Mouse (Mus musculus) MEL (cell line): ENCODE data around the gene Eml1. TPM values are rescaled to one million over a fixed set of nuclear protein-coding genes. Genes with fewer than 3 reads are reported as not detected.

Experiments
- DNase-seq: peaks from one replicate; pipeline ENCODE4 v3.0.0; 2011; ENCODE audit warnings: low read depth, low spot score
- H3K27ac ChIP-seq: 2 replicates; pipeline ENCODE4 v1.5.1; 2012; ENCODE audit warnings: low read depth, mild to moderate bottlenecking, control low read depth, low read length, moderate library complexity; ENCODE audit not compliant: control insufficient read depth
- H3K27me3 ChIP-seq, 2 experiments: fragments of 150-350 bp in 1 of 2; sonication (generic) in 1 of 2; 2 replicates each; pipeline ENCODE4 v1.6.1; 2012; ENCODE audit warnings: low read length in 2 of 2, mild to moderate bottlenecking in 2 of 2, improper control_type of control experiment in 1 of 2, moderate library complexity in 1 of 2; ENCODE audit not compliant: insufficient read depth in 2 of 2, control insufficient read depth in 1 of 2
- H3K36me3 ChIP-seq, 2 experiments: 2 replicates each; pipeline ENCODE4 v1.6.1; 2012 to 2014; ENCODE audit warnings: low read length in 2 of 2, improper control_type of control experiment in 1 of 2, inconsistent platforms in 1 of 2, mild to moderate bottlenecking in 1 of 2; ENCODE audit not compliant: insufficient read depth in 2 of 2, control insufficient read depth in 1 of 2
- H3K4me1 ChIP-seq, 2 experiments: fragments of 150-350 bp in 1 of 2; sonication (generic) in 1 of 2; 2 replicates each; pipeline ENCODE4 v1.6.1; 2012; ENCODE audit warnings: low read length in 2 of 2, improper control_type of control experiment in 1 of 2, mild to moderate bottlenecking in 1 of 2; ENCODE audit not compliant: insufficient read depth in 2 of 2, control insufficient read depth in 1 of 2
- H3K4me3 ChIP-seq, 2 experiments: fragments of 150-350 bp in 1 of 2; sonication (generic) in 1 of 2; 2 replicates each; pipeline ENCODE4 v1.5.1; 2012; ENCODE audit warnings: low read depth in 2 of 2, low read length in 2 of 2, mild to moderate bottlenecking in 2 of 2, moderate library complexity in 2 of 2, control low read depth in 1 of 2, improper control_type of control experiment in 1 of 2; ENCODE audit not compliant: control insufficient read depth in 1 of 2, insufficient read depth in 1 of 2
- H3K79me2 ChIP-seq: 2 replicates; pipeline ENCODE4 v1.6.1; 2012; ENCODE audit warnings: mild to moderate bottlenecking, low read length, moderate library complexity; ENCODE audit not compliant: control insufficient read depth, poor library complexity, insufficient read depth
- H3K9ac ChIP-seq: 2 replicates; pipeline ENCODE4 v1.6.1; 2012; ENCODE audit warnings: low read depth, mild to moderate bottlenecking, control low read depth, low read length, moderate library complexity; ENCODE audit not compliant: control insufficient read depth, poor library complexity, severe bottlenecking
- H3K9me3 ChIP-seq: fragments of 150-350 bp; sonication (generic); replicated peaks from 2 replicates; pipeline ENCODE4 v1.6.1; 2012; ENCODE audit warnings: mild to moderate bottlenecking, low read length, improper control_type of control experiment, moderate library complexity; ENCODE audit not compliant: insufficient read depth
- BHLHE40 ChIP-seq: IDR thresholded peaks from 2 replicates; pipeline ENCODE4 v1.6.1; 2012; ENCODE audit warnings: low read depth, mild to moderate bottlenecking, inconsistent platforms, low read length, improper control_type of control experiment, borderline replicate concordance
- CHD1 ChIP-seq: IDR thresholded peaks from 2 replicates; pipeline ENCODE4 v1.6.1; 2012; ENCODE audit warnings: low read depth, mild to moderate bottlenecking, inconsistent platforms, low read length, improper control_type of control experiment
- CHD2 ChIP-seq: IDR thresholded peaks from 2 replicates; pipeline ENCODE4 v1.6.1; 2011; ENCODE audit warnings: low read length, improper control_type of control experiment
- CTCF ChIP-seq, 3 experiments: IDR thresholded peaks in 2 of 3; conservative IDR thresholded peaks in 1 of 3; 2 replicates each; pipeline ENCODE4 v1.5.1; 2011 to 2012; ENCODE audit warnings: low read length in 3 of 3, low read depth in 2 of 3, mild to moderate bottlenecking in 2 of 3, improper control_type of control experiment in 1 of 3, inconsistent platforms in 1 of 3, mixed read lengths in 1 of 3, moderate library complexity in 1 of 3; ENCODE audit not compliant: control insufficient read depth in 1 of 3, insufficient read depth in 1 of 3, poor library complexity in 1 of 3, severe bottlenecking in 1 of 3
- ELF1 ChIP-seq: IDR thresholded peaks from 2 replicates; pipeline ENCODE4 v1.6.1; 2014; ENCODE audit warnings: low read depth, mild to moderate bottlenecking, inconsistent platforms, low read length, improper control_type of control experiment, moderate library complexity
- GABPA ChIP-seq: IDR thresholded peaks from 2 replicates; pipeline ENCODE4 v1.6.1; 2012; ENCODE audit warnings: low read depth, mild to moderate bottlenecking, inconsistent platforms, low read length, improper control_type of control experiment, moderate library complexity
- GATA1 ChIP-seq: IDR thresholded peaks from 2 replicates; pipeline ENCODE4 v1.6.1; 2011; ENCODE audit warnings: low read depth, low read length, improper control_type of control experiment
- JUND ChIP-seq: IDR thresholded peaks from 2 replicates; pipeline ENCODE4 v1.6.1; 2011; ENCODE audit warnings: low read depth, mild to moderate bottlenecking, improper control_type of control experiment, low read length
- MAX ChIP-seq: IDR thresholded peaks from 2 replicates; pipeline ENCODE4 v1.6.1; 2011; ENCODE audit warnings: low read length, improper control_type of control experiment
- MXI1 ChIP-seq: IDR thresholded peaks from 2 replicates; pipeline ENCODE4 v1.6.1; 2011; ENCODE audit warnings: mild to moderate bottlenecking, low read depth, low read length, improper control_type of control experiment
- MYB ChIP-seq: IDR thresholded peaks from 2 replicates; pipeline ENCODE4 v1.6.1; 2011; ENCODE audit warnings: mild to moderate bottlenecking, low read depth, low read length, improper control_type of control experiment
- MYC ChIP-seq: IDR thresholded peaks from 2 replicates; pipeline ENCODE4 v1.6.1; 2011; ENCODE audit warnings: low read depth, mild to moderate bottlenecking, low read length, improper control_type of control experiment, moderate library complexity
- NRF1 ChIP-seq: IDR thresholded peaks from 2 replicates; pipeline ENCODE4 v1.6.1; 2014; ENCODE audit warnings: low read depth, mild to moderate bottlenecking, inconsistent platforms, low read length, improper control_type of control experiment, moderate library complexity; ENCODE audit not compliant: poor library complexity, insufficient read depth, severe bottlenecking
- POLR2AphosphoS5 ChIP-seq: IDR thresholded peaks from 2 replicates; pipeline ENCODE4 v1.6.1; 2012; ENCODE audit warnings: low read depth, borderline replicate concordance, mild to moderate bottlenecking, inconsistent platforms, low read length, moderate library complexity, mixed read lengths
- RAD21 ChIP-seq: IDR thresholded peaks from 2 replicates; pipeline ENCODE4 v1.6.1; 2011; ENCODE audit warnings: mild to moderate bottlenecking, low read depth, low read length, improper control_type of control experiment
- RCOR1 ChIP-seq: IDR thresholded peaks from 2 replicates; pipeline ENCODE4 v1.6.1; 2012; ENCODE audit warnings: low read depth, mild to moderate bottlenecking, inconsistent platforms, low read length, improper control_type of control experiment
- SIN3A ChIP-seq: IDR thresholded peaks from 2 replicates; pipeline ENCODE4 v1.6.1; 2012; ENCODE audit warnings: low read length, improper control_type of control experiment, inconsistent platforms
- TAL1 ChIP-seq: IDR thresholded peaks from 2 replicates; pipeline ENCODE4 v1.6.1; 2012; ENCODE audit warnings: mild to moderate bottlenecking, inconsistent platforms, low read length, moderate library complexity, mixed read lengths
- TBP ChIP-seq: IDR thresholded peaks from 2 replicates; pipeline ENCODE4 v1.8.0; 2011; ENCODE audit warnings: low read depth, low read length, improper control_type of control experiment
- UBTF ChIP-seq: IDR thresholded peaks from 2 replicates; pipeline ENCODE4 v1.6.1; 2012; ENCODE audit warnings: low read depth, mild to moderate bottlenecking, inconsistent platforms, low read length, improper control_type of control experiment, moderate library complexity, borderline replicate concordance; ENCODE audit not compliant: insufficient read depth
- USF1 ChIP-seq: IDR thresholded peaks from 2 replicates; pipeline ENCODE4 v1.6.1; 2014; ENCODE audit warnings: low read depth, mild to moderate bottlenecking, inconsistent platforms, low read length, improper control_type of control experiment, moderate library complexity
- USF2 ChIP-seq, 2 experiments: IDR thresholded peaks; 2 replicates each; pipeline ENCODE4 v1.6.1; 2011 to 2012; ENCODE audit warnings: improper control_type of control experiment in 2 of 2, low read length in 2 of 2, borderline replicate concordance in 1 of 2, inconsistent platforms in 1 of 2, low read depth in 1 of 2, mild to moderate bottlenecking in 1 of 2; ENCODE audit not compliant: insufficient read depth in 1 of 2
- ZC3H11A ChIP-seq: IDR thresholded peaks from 2 replicates; pipeline ENCODE4 v1.6.1; 2012; ENCODE audit warnings: low read depth, mild to moderate bottlenecking, inconsistent platforms, low read length, improper control_type of control experiment
- ZKSCAN1 ChIP-seq: IDR thresholded peaks from 2 replicates; pipeline ENCODE4 v1.6.1; 2012; ENCODE audit warnings: low read depth, mild to moderate bottlenecking, inconsistent platforms, low read length, improper control_type of control experiment, moderate library complexity
- ZNF384 ChIP-seq: IDR thresholded peaks from 2 replicates; pipeline ENCODE4 v1.6.1; 2012; ENCODE audit warnings: low read depth, mild to moderate bottlenecking, inconsistent platforms, low read length, improper control_type of control experiment
- polyA plus RNA-seq, 2 experiments: library from polyadenylated mRNA; stranded (reverse) in 1 of 2; unstranded in 1 of 2; fragments of >175 nt in 1 of 2; fragments of >200 nt in 1 of 2; gene quantifications; 2 replicates each; pipeline versions ENCODE4 v1.2.1 to v1.2.4; 2012; ENCODE audit warnings: low replicate concordance in 2 of 2, low read depth in 1 of 2; ENCODE audit not compliant: insufficient read length in 2 of 2, insufficient read depth in 1 of 2, missing spikeins in 1 of 2
- total RNA-seq: library from RNA; depleted of rRNA; stranded (reverse); fragments of 300-350 nt; gene quantifications from 2 replicates; pipeline ENCODE4 v1.2.3, GENCODE M21; 2012

Gene Eml1
- total and polyA plus RNA-seq, 3 experiments = not detected

GRCm38 (mm10) chr12:108563238-108563637 is 192.5 kb downstream of the Eml1 start:
- DNase-seq = no peak
- TF ChIP-seq BHLHE40 = no peak
- no peak for TF ChIP-seq RAD21
- no peak for TF ChIP-seq NRF1
- no peak for TF ChIP-seq JUND
- no peak for TF ChIP-seq TBP
- no peak for TF ChIP-seq CTCF (IDR thresholded peaks at IDR 0.05 in 2 of 3, conservative IDR thresholded peaks at IDR 0.05 in 1 of 3; ENCODE audit: control insufficient read depth in 1 of 3, insufficient read depth in 1 of 3, low read depth in 2 of 3, low read length in 3 of 3, poor library complexity in 1 of 3, severe bottlenecking in 1 of 3)
- no peak for TF ChIP-seq CHD2
- TF ChIP-seq CHD1 = no peak
- no peak for TF ChIP-seq SIN3A
- no peak for TF ChIP-seq GATA1
- TF ChIP-seq RCOR1 = no peak

GRCm38 (mm10) chr12:108564910-108565506 is 194.3 kb downstream of the Eml1 start:
- Histone ChIP-seq H3K4me3 (no peak overlapping the region), H3K36me3 (no peaks in the 10 kb centered on the region), H3K79me2 (no peaks in the 10 kb centered on the region), H3K9me3 (no peaks in the 10 kb centered on the region), H3K27ac (no peak overlapping the region), H3K27me3 (no peaks in the 10 kb centered on the region), H3K9ac (no peak overlapping the region), H3K4me1 (no peaks in the 10 kb centered on the region)
- DNase-seq = no peak
- no peak for TF ChIP-seq RCOR1
- no peak for TF ChIP-seq POLR2AphosphoS5
- TF ChIP-seq NRF1 = no peak
- no peak for TF ChIP-seq MXI1
- TF ChIP-seq GATA1 = no peak
- TF ChIP-seq ZKSCAN1 = no peak
- no peak for TF ChIP-seq CTCF (IDR thresholded peaks at IDR 0.05 in 2 of 3, conservative IDR thresholded peaks at IDR 0.05 in 1 of 3; ENCODE audit: control insufficient read depth in 1 of 3, insufficient read depth in 1 of 3, low read depth in 2 of 3, low read length in 3 of 3, poor library complexity in 1 of 3, severe bottlenecking in 1 of 3)
- no peak for TF ChIP-seq ZC3H11A
- TF ChIP-seq MYC = no peak
- TF ChIP-seq TAL1 = no peak
- no peak for TF ChIP-seq ZNF384
- TF ChIP-seq MAX = no peak
- TF ChIP-seq JUND = no peak
- TF ChIP-seq USF2 (IDR thresholded peaks at IDR 0.05; ENCODE audit: borderline replicate concordance in 1 of 2, insufficient read depth in 1 of 2, low read depth in 1 of 2, low read length in 2 of 2) = no peak
- TF ChIP-seq USF1 = no peak
- no peak for TF ChIP-seq ELF1
- TF ChIP-seq UBTF = no peak
- TF ChIP-seq MYB = no peak
- TF ChIP-seq GABPA = no peak
- TF ChIP-seq RAD21 = no peak

More at GRCm38 (mm10) chr12:108563238-108563637, 192.5 kb downstream of the Eml1 start:
- H3K4me3 ChIP-seq = no peak overlapping the region
- H3K4me1 ChIP-seq = no peaks in the 10 kb centered on the region
- no peak overlapping the region for H3K27ac ChIP-seq
- no peaks in the 10 kb centered on the region for H3K27me3 ChIP-seq
- H3K36me3 ChIP-seq = no peaks in the 10 kb centered on the region
- H3K79me2 ChIP-seq = no peaks in the 10 kb centered on the region
- no peak overlapping the region for H3K9ac ChIP-seq
- no peaks in the 10 kb centered on the region for H3K9me3 ChIP-seq
